Mouse (Mus musculus): ENCODE measurements around the gene Dhx34.

Gene Dhx34

DNA sequence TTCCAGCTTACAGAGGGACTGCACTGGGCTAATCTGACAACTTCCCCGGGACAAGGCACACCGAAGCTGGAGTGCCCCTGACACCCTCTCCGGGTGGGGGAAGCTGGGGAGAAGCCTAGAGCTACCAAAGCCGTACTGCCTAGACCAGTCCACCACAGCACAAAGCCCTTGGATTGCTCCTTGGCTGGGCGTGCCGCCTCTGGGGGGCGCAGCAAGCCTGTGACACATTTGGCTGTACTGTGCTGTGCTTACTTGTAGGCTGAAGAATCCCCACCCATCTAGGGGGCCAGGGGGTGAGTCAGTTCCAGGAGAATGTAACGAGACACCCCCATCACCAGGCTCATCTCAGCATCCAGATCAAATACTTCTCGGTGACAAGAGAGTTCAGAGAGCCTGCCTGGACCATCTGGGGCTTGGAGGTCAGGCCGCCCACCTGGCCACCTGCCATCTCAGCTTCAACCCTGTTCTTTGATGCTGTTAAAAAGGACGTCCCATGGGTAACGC, 10.9 kb downstream of the Dhx34 start:
- DNase-seq (ENCODE audit: extremely low read depth, insufficient read length, low spot score), result peak; percentile 42

GRCm38 (mm10) chr7:16208781-16209665, 12.8 kb downstream of the Dhx34 start:
- DNase-seq (ENCODE audit: extremely low read depth, insufficient read length, low spot score), result peak; percentile 68

DNA sequence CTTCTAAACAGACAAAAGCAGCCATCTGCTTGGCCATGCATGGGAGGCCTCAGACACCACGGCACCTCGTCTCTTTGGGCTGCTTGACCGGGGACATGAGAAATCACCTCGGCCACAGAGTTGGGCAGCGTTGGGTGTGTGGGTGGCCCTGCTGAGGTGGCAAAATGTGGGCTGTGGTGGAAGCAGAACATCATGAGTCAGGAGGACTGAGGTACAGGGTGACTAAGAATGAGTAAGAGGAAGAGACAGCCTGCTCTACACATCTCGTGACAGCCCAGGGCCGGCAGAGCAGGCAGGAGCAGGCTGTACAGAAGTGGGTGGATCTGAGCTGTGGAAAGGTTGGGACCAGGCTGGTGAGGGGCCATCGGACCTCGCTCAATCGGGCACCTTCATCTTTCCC, 14.3 kb downstream of the Dhx34 start:
- peak; percentile 88 for DNase-seq (ENCODE audit: extremely low read depth, insufficient read length, low spot score)

- DNase-seq (ENCODE audit: extremely low read depth, insufficient read length, low spot score), result no peak
Observed at GRCm38 (mm10) chr7:16207076-16207475, 14.8 kb downstream of the Dhx34 start.

- no peak for DNase-seq (ENCODE audit: extremely low read depth, insufficient read length, low spot score)
Observed at GRCm38 (mm10) chr7:16204791-16205190, 17.0 kb downstream of the Dhx34 start.

DNA sequence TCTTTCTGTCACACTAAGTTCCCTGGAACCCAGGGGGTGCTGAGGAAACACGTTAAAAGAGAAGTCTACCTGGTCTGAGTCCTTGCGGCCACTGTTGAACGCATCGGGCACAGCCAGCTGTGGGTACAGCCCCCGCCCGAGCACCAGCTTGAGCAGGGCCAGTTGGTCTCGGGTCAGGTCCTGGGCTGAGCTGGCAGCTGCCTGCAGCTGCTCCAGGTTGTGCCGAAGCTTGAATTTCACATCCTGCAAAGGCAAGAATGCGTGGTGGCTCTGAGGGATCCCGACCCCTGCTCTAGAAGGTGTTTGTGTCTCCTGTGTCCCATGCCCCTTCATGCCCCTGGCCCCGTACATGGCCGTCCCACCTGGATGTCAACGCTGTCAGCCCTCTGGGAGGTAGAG, 18.3 kb downstream of the Dhx34 start:
- no peak for DNase-seq (ENCODE audit: extremely low read depth, insufficient read length, low spot score)

DNA sequence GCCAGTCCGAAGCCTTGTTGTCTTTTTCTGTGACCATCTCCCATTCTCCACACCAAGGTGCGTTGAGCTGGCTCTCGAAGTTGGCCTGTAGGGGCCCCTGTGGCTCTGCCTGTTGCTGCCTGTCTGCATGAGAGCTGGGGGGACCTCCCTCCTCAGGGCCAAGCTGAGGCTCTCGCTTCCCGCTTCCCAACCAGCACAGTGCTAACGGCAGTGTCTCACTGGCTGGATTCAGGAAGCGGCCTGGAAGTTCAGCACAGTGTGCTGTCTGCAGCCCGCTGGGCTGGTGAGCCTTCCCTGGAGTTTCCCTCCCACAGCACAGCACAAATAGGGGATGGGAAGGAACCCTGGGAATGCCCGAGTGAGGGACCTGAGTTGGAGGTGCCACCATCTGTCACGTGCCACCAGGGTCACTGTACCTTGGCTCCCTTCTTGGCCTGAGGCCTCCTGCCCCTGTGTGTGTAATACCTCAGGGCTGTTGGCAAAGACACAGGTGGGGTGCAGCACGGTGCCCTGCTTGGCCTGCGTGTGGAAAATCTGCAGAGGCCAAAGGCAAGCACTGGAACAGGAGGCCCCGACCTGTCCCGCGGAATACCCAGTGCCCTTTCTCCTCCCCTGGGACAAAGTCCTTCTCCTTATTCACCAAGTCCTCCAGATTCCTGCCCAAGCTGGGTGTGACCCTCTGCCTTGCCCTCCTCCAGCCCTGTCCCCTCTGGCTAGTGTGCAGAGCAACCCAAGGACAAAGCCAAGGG, 18.9 kb downstream of the Dhx34 start:
- DNase-seq (ENCODE audit: extremely low read depth, insufficient read length, low spot score), result no peak

GRCm38 (mm10) chr7:16201136-16201535, 20.7 kb downstream of the Dhx34 start:
- DNase-seq (ENCODE audit: extremely low read depth, insufficient read length, low spot score), result no peak

DNA sequence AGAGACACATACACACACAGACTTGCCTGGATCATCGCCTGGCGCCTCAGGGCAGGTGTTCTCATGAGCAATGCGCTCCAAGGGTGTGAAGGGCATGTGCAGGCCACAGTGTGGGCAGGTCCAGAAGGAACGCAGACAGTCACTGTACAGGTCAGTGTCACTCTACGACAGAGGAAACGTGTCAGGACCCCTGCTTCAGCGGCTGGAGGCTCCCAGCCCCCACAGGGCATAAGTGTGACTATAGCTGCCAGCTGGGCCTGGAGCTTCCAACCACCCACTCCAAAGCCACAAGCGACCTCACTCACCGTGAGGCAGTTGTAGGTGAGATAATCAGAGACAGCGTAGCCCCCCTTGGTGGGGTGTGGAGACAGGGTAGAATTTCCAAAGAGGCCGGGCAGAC, 23.3 kb downstream of the Dhx34 start:
- no peak for DNase-seq (ENCODE audit: extremely low read depth, insufficient read length, low spot score)

DNA sequence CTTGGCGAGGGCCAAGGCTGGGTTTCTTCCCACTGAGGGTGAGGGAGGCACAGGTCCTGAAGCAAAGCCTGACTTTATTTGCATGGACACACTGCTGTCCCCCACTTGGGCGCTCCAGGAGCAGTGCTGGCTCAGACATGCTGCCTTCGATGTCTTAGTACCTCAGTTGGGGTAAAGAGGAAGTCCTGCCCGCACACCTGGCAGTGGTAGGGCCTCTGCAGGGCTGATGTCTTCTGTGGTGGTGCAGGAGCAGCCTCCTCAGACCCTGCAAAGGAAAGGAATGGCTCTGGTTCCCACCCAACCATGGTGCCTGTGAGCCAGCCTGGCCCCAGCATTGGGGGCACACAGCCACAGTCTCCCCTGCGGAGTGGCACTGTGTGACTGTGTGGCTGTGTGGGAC, 24.7 kb downstream of the Dhx34 start:
- DNase-seq (ENCODE audit: extremely low read depth, insufficient read length, low spot score), result no peak

DNA sequence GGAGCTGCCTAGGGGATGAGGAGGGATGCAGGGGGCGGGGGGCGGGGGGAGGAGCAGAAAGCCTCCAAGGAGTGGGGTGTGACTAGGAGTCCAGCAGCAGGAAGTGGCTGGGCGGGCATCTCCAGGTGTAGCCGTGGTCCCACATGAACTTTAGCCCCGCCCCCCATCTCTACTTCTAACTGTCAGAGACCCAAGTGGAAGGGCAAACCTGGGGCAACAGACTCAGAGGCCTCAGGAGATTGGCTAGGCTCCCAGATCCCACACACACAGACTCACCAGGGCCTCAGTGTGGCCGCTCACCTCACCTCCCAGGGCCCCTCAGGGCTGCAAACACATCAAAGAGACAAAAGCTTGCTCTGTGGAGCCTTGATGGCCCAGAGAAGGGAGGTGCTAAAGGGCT, 25.2 kb downstream of the Dhx34 start:
- no peak for DNase-seq (ENCODE audit: extremely low read depth, insufficient read length, low spot score)

DNA sequence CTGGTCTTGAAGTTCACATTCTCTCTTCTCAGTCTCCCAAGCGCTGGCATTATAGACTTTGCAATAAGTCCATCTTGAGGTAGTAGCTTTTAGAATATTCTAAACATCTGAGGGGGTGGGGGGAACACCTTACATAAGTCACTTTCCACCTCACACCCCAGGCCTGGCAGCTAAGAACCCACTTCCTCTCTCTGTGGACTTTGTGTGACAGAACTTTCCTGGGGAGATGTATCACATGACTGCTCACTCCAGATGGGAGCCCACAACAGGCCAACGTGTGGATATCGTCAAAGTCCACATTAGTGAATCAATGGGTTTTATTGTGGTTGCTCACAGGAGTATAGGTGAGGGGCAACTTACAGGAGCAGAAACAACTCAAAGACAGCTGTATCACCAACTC, 28.1 kb downstream of the Dhx34 start:
- no peak for DNase-seq (ENCODE audit: extremely low read depth, insufficient read length, low spot score)

DNA sequence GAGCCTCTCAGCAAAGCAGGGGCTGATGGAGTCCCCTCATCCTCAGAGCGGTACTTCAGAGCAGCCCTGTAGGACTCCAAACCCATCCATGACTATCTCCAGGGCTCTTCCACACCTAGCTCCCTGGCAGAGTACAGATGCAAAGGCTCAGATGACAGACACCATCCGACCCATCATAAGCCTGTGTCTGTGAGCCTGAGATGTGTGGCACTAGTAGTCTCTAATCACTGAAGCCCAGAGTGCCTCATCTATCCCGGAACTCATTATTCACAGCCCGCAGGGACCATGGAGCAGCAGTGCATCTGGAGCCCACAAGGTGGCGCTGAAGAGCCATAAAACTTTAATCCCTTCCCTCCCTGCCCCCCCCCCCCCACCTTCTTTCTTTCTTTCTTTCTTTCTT, 29.5 kb downstream of the Dhx34 start:
- DNase-seq (ENCODE audit: extremely low read depth, insufficient read length, low spot score), result no peak

DNA sequence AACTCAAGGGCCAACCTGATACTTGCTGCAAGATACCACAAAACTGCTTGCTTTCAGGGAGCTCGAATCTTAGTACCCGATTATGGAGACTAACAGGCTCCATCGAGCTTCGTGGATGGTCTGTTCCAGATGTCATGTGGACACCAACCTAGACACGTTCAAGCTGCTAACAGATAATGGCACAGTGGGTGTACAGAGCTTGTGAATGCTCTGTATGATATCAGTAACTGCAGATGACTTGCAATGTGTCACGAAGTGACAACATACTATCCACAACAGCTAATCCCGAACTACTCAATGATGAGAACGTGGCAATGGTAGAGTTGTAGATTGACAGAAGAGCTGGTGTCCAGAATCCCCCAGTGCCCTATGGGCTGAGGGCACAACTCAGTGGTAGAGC, 34.3 kb downstream of the Dhx34 start:
- DNase-seq (ENCODE audit: extremely low read depth, insufficient read length, low spot score), result no peak

GRCm38 (mm10) chr7:16183663-16184062, 38.2 kb downstream of the Dhx34 start:
- no peak for DNase-seq (ENCODE audit: extremely low read depth, insufficient read length, low spot score)

GRCm38 (mm10) chr7:16178114-16178513, 43.7 kb downstream of the Dhx34 start:
- DNase-seq (ENCODE audit: extremely low read depth, insufficient read length, low spot score), result no peak

DNA sequence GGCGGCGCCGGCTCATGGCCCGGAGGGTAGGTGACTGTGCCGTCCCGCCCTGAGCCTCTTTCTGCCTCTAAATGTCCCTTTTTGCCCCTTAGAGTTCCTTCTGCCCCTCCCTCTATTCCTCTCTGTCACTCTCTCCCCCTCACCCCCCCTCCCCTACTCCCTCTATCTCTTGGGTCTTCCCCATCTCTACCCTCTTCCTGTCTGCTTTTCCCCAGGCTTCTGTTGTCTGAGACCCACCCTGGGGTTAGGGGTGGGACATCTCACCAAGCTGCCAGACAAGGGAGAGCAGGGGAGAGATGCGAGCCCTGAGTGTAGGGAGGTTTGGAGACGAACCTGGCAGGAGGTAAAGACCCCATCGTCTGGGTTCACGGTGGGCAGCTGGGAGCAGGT, 46.3 kb downstream of the Dhx34 start:
- DNase-seq (ENCODE audit: extremely low read depth, insufficient read length, low spot score), result no peak

GRCm38 (mm10) chr7:16174597-16175541, 47.0 kb downstream of the Dhx34 start, which contains the start of gene Meis3:
TSS of gene Meis3 (plus strand) at chr7:16175090.
- peak; percentile 65 for DNase-seq (ENCODE audit: extremely low read depth, insufficient read length, low spot score)

GRCm38 (mm10) chr7:16173146-16173545, 48.7 kb downstream of the Dhx34 start:
- no peak for DNase-seq (ENCODE audit: extremely low read depth, insufficient read length, low spot score)

DNA sequence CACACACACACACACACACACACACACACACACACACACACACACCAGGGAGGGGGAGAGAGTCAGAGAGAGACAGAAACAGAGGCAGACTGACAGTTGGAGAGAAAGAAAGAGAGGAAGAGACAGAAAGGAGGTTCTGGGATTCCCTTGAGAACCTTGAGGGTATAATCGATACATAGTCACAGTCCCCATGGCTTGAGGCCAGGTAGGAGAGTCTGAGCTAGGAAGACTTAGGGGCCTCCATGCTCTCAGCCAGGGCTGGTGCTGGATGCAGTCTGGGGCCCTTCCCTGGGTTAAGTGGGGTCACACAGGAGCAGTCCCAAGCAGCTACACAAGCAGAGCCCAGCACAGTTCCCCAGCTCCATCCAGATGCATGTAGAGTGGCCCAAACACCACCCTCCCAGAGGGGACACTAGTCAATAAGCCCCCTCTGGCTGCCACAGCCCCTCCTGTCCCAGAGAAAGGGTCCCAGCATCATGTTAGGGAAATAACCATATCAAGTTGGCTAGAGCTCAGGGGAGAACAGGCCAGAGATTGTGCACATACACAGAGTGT, 49.2 kb downstream of the Dhx34 start:
- DNase-seq (ENCODE audit: extremely low read depth, insufficient read length, low spot score), result no peak

Data from 3134 (cell line).